Mouse (Mus musculus) heart, embryonic 15.5 days (tissue): ENCODE measurements around the gene Zbtb43. TPM values are rescaled to one million over a fixed set of nuclear protein-coding genes. Genes with fewer than 3 reads are reported as not detected.
A peak's percentile ranks its signal among the peaks of the same experiment; 100 is the strongest.

ENCODE experiments used
- ATAC-seq: fragments of 200-750 bp; cut with Nextera tagmentation; replicated peaks from 2 replicates; pipeline ENCODE4 v1.8.0; 2017; ENCODE audit warnings: low read depth, moderate TSS enrichment; ENCODE audit not compliant: insufficient number of reproducible peaks, insufficient read depth, low FRiP score
- H3K27ac ChIP-seq: fragments of 300-500 bp; sonication (generic); 2 replicates; pipeline ENCODE4 v1.5.1; 2015; ENCODE audit warnings: mild to moderate bottlenecking, inconsistent platforms
- H3K27me3 ChIP-seq: fragments of 300-500 bp; sonication (generic); 2 replicates; pipeline ENCODE4 v1.6.1; 2015; ENCODE audit warnings: inconsistent platforms
- H3K36me3 ChIP-seq: fragments of 300-500 bp; sonication (generic); 2 replicates; pipeline ENCODE4 v1.6.1; 2015; ENCODE audit warnings: mild to moderate bottlenecking, inconsistent platforms
- H3K4me1 ChIP-seq: fragments of 300-500 bp; sonication (generic); replicated peaks from 2 replicates; pipeline ENCODE4 v1.6.1; 2015; ENCODE audit warnings: inconsistent platforms
- H3K4me2 ChIP-seq: fragments of 300-500 bp; sonication (generic); 2 replicates; pipeline ENCODE4 v1.6.1; 2015; ENCODE audit warnings: inconsistent platforms, mild to moderate bottlenecking, moderate library complexity
- H3K4me3 ChIP-seq: fragments of 300-500 bp; sonication (generic); 2 replicates; pipeline ENCODE4 v1.5.1; 2015; ENCODE audit warnings: mild to moderate bottlenecking, inconsistent platforms
- H3K9ac ChIP-seq: fragments of 300-500 bp; sonication (generic); 2 replicates; pipeline ENCODE4 v1.6.1; 2015; ENCODE audit warnings: mild to moderate bottlenecking, inconsistent platforms
- H3K9me3 ChIP-seq: fragments of 300-500 bp; sonication (generic); replicated peaks from 2 replicates; pipeline ENCODE4 v1.6.1; 2016; ENCODE audit warnings: inconsistent platforms
- WGBS: fragments of 180-500 bp; shearing (Covaris S2); methylation state at CpG from one replicate; pipeline ENCODE4 v1.1.7; 2015; ENCODE audit warnings: mixed read lengths; 5-methylcytosine and 5-hydroxymethylcytosine counted together
- polyA plus RNA-seq: library from polyadenylated mRNA; unstranded; fragments of >200 nt; fragmentation: Nextera tagmentation; extraction: Ambion mirVana; gene quantifications from 2 replicates; pipeline ENCODE4 v1.2.1, GENCODE M21; 2015

Gene Zbtb43
- polyA plus RNA-seq, result 12.5 and 12.8 TPM in 2 replicates

GRCm38 (mm10) chr2:33468466-33469097 lies at the start of gene Zbtb43:
Zbtb43 (minus strand) TSS chr2:33468559.
- ATAC-seq, result peak; percentile 96
- Histone ChIP-seq H3K9ac (peak within 1 kb of the TSS; percentile 91), H3K9me3 (no peaks in the 10 kb centered on the region), H3K4me1 (peaks cover 24% of the 10 kb centered on the region), H3K4me3 (peak within 1 kb of the TSS; percentile 99), H3K36me3 (peaks cover 7% of the 10 kb centered on the region; the same call in 1 of the 2 replicates), H3K27me3 (no peaks in the 10 kb centered on the region; the same call in 1 of the 2 replicates), H3K27ac (peak within 1 kb of the TSS; percentile 82), H3K4me2 (peak within 1 kb of the TSS; percentile 79)
- WGBS, result 4% methylated on average over 36 of the region's 36 CpGs

GRCm38 (mm10) chr2:33515856-33516255 lies 47.5 kb upstream of the Zbtb43 start:
- Histone ChIP-seq H3K4me3 (no peak overlapping the region), H3K9me3 (no peaks in the 10 kb centered on the region), H3K4me2 (no peak overlapping the region), H3K4me1 (no peaks in the 10 kb centered on the region), H3K9ac (no peak overlapping the region), H3K36me3 (no peaks in the 10 kb centered on the region), H3K27ac (no peak overlapping the region), H3K27me3 (peaks cover 19% of the 10 kb centered on the region; the same call in 1 of the 2 replicates)
- 71% methylated on average over 19 of the region's 19 CpGs for WGBS
- no peak for ATAC-seq

DNA sequence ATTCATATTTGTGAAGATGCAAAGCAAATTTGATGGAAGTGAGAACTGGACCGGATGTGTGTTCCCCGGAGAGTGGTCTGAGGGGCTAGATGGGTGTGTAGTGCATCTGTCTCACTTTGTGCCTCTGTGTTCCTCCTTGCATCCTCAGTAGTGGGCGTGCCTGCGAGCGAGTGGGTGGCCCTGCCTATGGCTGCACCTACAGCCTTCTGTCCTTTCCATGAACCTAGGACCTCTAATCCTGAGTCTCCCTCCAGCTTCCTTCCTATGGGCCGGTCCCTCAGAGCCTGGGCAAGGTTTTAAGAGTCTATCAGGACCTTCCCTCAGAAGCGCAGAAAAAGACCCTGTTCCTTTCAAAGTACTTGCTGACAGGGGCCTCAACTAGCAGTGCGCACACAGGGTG lies 47.1 kb upstream of the Zbtb43 start:
- Histone ChIP-seq H3K4me1 (no peaks in the 10 kb centered on the region), H3K4me2 (no peak overlapping the region), H3K9ac (no peak overlapping the region), H3K9me3 (no peaks in the 10 kb centered on the region), H3K27me3 (peaks cover 19% of the 10 kb centered on the region; the same call in 1 of the 2 replicates), H3K36me3 (no peaks in the 10 kb centered on the region), H3K4me3 (no peak overlapping the region), H3K27ac (no peak overlapping the region)
- WGBS, result 75% methylated on average over 8 of the region's 8 CpGs
- no peak for ATAC-seq

- Histone ChIP-seq H3K4me1 (no peaks in the 10 kb centered on the region), H3K36me3 (no peaks in the 10 kb centered on the region), H3K27ac (no peak overlapping the region), H3K4me3 (no peak overlapping the region), H3K27me3 (peaks cover 10% of the 10 kb centered on the region), H3K9me3 (no peaks in the 10 kb centered on the region), H3K9ac (no peak overlapping the region), H3K4me2 (no peak overlapping the region)
- WGBS, result 96% methylated on average over 1 of the region's 1 CpGs
- no peak for ATAC-seq
Measured at GRCm38 (mm10) chr2:33510791-33511190, 42.4 kb upstream of the Zbtb43 start.

- Histone ChIP-seq H3K9ac (no peak overlapping the region), H3K36me3 (no peaks in the 10 kb centered on the region), H3K9me3 (0 out of 2 replicates have a peak, but pooled peaks cover 4% of the 10 kb centered on the region), H3K4me2 (no peak overlapping the region), H3K27me3 (no peaks in the 10 kb centered on the region), H3K4me1 (no peaks in the 10 kb centered on the region), H3K27ac (no peak overlapping the region), H3K4me3 (no peak overlapping the region)
- 27% methylated on average over 2 of the region's 2 CpGs for WGBS
- ATAC-seq, result no peak
Measured at GRCm38 (mm10) chr2:33502602-33503001, 34.2 kb upstream of the Zbtb43 start.

DNA sequence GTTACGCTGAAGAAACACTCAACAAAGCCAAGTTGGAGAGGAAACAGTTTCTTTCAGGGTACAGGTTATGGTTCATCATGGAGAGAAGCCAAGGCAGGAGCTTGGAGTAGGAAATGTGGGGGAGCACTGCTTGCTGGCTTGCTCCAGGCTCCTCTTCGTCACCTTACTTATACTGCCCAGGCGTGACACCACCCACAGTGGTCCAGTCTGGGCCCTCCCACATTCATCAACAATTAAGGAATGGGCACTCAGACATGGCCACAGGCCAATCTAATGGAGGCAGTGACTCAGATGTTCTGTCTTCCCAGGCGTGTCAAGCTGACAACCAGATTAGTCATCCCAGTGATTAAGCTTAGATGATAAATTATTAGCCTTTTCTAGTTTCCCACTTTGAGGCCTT lies 29.9 kb upstream of the Zbtb43 start:
- H3K9me3 ChIP-seq, result 0 out of 2 replicates have a peak, but pooled peaks cover 4% of the 10 kb centered on the region
- 62% methylated on average over 4 of the region's 4 CpGs for WGBS
- H3K4me1 ChIP-seq, result no peaks in the 10 kb centered on the region
- no peak overlapping the region for H3K4me2 ChIP-seq
- H3K9ac ChIP-seq, result no peak overlapping the region
- no peaks in the 10 kb centered on the region for H3K36me3 ChIP-seq
- ATAC-seq, result no peak
- H3K4me3 ChIP-seq, result no peak overlapping the region
- H3K27me3 ChIP-seq, result 0 out of 2 replicates have a peak, but pooled peaks cover 1% of the 10 kb centered on the region
- H3K27ac ChIP-seq, result no peak overlapping the region

DNA sequence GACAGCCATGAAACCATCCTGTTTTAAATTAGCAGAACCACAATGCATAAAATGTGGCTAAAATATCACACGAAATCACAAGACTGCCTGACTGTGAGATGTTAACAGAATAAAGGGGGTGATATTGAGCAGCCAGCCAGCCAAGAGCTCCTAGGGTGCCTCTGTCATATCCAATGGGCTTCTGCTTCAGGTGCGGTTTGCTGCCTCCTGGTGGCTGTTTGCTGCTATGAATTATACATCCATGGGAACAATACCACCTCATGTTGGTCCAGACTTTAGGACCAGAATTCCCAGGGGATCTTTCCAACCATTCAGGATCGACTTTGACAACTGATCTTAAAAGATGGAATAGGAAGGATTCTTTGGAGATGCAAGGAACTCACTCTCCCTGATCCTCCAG lies 27.3 kb upstream of the Zbtb43 start:
- Histone ChIP-seq H3K4me3 (no peak overlapping the region), H3K9ac (no peak overlapping the region), H3K9me3 (0 out of 2 replicates have a peak, but pooled peaks cover 4% of the 10 kb centered on the region), H3K4me1 (no peaks in the 10 kb centered on the region), H3K27me3 (0 out of 2 replicates have a peak, but pooled peaks cover 3% of the 10 kb centered on the region), H3K36me3 (no peaks in the 10 kb centered on the region), H3K4me2 (no peak overlapping the region), H3K27ac (no peak overlapping the region)
- ATAC-seq, result no peak
- 40% methylated on average over 3 of the region's 3 CpGs for WGBS

DNA sequence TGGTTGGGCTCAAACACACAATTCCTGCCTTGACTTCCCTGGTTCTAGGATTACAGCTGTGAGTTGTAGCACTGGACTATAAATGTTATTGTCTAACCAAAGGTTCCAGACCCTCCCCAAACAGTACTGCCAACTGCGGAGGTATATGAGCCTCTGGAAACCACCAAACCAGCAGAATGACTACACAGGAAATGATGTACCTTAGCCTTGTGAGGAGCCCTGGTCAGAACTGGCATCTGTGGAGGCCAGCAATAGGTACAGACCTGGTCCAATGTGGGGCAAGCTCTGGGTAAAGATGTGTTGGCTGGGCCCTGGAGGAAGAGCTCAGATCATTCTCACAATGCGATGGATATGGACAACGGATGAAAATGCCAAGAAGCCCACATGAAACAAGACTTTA lies 23.7 kb upstream of the Zbtb43 start:
- H3K4me1 ChIP-seq, result no peaks in the 10 kb centered on the region
- H3K9ac ChIP-seq, result no peak overlapping the region
- H3K27ac ChIP-seq, result no peak overlapping the region
- WGBS, result 86% methylated on average over 3 of the region's 3 CpGs
- H3K36me3 ChIP-seq, result no peaks in the 10 kb centered on the region
- no peak overlapping the region for H3K4me2 ChIP-seq
- no peak for ATAC-seq
- no peak overlapping the region for H3K4me3 ChIP-seq
- H3K27me3 ChIP-seq, result 0 out of 2 replicates have a peak, but pooled peaks cover 3% of the 10 kb centered on the region
- H3K9me3 ChIP-seq, result no peaks in the 10 kb centered on the region

DNA sequence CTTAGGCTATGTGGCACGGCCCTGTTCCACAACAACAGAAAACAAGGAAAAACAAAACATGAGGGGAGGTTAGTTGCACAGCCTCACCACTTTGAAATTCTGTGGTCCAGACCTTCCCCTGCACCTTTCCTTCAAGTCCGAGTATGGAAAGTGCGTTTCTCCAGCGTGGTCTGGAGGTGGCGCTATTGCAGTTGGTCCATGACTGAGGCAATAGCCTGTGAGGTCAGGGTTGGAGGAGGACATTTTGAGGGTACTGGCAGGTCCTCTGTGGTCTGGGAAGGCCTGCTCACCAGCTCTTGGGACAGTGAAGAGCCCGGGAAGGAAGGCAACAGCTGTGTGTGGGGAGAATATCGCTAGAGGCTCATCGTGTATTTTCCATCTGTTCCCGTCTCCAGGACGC lies 21.2 kb upstream of the Zbtb43 start:
- Histone ChIP-seq H3K4me1 (no peaks in the 10 kb centered on the region), H3K36me3 (no peaks in the 10 kb centered on the region), H3K4me3 (no peak overlapping the region), H3K27me3 (peaks cover 14% of the 10 kb centered on the region), H3K27ac (no peak overlapping the region), H3K9ac (no peak overlapping the region), H3K4me2 (no peak overlapping the region), H3K9me3 (no peaks in the 10 kb centered on the region)
- no peak for ATAC-seq
- WGBS, result 54% methylated on average over 10 of the region's 10 CpGs

DNA sequence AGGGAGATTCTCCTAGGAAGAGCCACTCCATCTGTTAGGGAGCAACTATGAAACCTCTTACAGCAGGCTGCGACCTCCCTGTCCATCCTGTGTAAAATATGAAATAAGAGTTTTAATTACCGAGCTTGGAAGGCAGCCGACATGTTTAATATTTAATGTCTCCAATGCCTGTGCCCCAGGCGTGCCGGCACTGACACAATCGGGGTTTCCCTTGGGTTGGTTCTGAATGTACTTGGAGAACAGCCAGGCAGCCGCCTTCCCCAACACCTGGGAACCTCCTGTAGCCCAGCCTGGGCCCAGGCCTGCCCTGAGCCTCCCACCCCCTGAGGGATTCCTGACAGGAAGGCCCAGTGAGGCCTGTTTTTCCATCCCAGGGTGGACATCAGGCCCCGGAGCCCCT lies 19.0 kb upstream of the Zbtb43 start:
- Histone ChIP-seq H3K9me3 (no peaks in the 10 kb centered on the region), H3K9ac (no peak overlapping the region), H3K4me3 (no peak overlapping the region), H3K4me2 (no peak overlapping the region), H3K36me3 (no peaks in the 10 kb centered on the region), H3K27me3 (peaks cover 10% of the 10 kb centered on the region), H3K4me1 (no peaks in the 10 kb centered on the region), H3K27ac (no peak overlapping the region)
- no peak for ATAC-seq
- WGBS, result 66% methylated on average over 8 of the region's 8 CpGs

DNA sequence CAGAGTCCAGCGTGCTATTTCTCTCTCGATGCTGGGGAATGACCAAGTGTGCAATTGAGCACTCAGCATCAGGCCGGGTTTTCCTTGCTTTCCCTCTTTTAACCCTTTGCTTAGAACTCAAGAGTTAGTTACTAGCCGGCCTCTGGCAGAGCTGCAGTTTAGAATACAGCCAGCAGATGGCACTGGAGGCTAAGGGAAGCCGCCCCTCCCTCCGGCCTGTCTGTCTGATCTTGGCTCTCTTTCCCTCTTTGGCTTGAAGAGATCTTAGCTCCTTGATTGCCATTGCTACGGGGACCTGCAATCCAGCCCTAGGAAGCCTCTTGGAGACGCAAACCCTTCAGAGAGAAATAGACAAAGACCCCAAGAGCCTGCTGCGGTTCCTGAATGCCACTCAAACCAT lies 18.5 kb upstream of the Zbtb43 start:
- Histone ChIP-seq H3K27ac (no peak overlapping the region), H3K36me3 (no peaks in the 10 kb centered on the region), H3K4me1 (no peaks in the 10 kb centered on the region), H3K4me3 (no peak overlapping the region), H3K27me3 (peaks cover 10% of the 10 kb centered on the region), H3K4me2 (no peak overlapping the region), H3K9me3 (no peaks in the 10 kb centered on the region), H3K9ac (no peak overlapping the region)
- 7% methylated on average over 9 of the region's 9 CpGs for WGBS
- ATAC-seq, result no peak
